Mouse (Mus musculus) left cerebral cortex, postnatal 25 days (tissue): ENCODE data around the gene Tmem240. TPM values are rescaled to one million over a fixed set of nuclear protein-coding genes. Genes with fewer than 3 reads are reported as not detected.
"Not testable (repeated sequence)": the region's sequence is repeated elsewhere in the genome, so short reads cannot be mapped to it uniquely, and the experiment has no call there.

Experiments used
- DNase-seq, 2 experiments: peaks; one replicate each; pipeline ENCODE4 v3.0.0; 2022; ENCODE audit warnings: low spot score in 2 of 2, mixed read lengths in 1 of 2
- intact Hi-C: fragments of 180-260 bp; cut with DNase I; formaldehyde crosslinking; loops from one replicate; pipeline ENCODE4 v1.15.1; 2025
- total RNA-seq, 2 experiments: library from RNA; stranded (reverse); gene quantifications; 2 replicates each; pipeline ENCODE4 v1.2.3; 2021

Gene Tmem240
- 10 to 100 TPM; 58.0 to 61.9 TPM for total RNA-seq

GRCm38 (mm10) chr4:155734350-155734941 is at the start of gene Tmem240:
Gene Tmem240 (plus strand): TSS chr4:155734800.
- DNase-seq, result peak; percentile 88 to 94
- intact Hi-C loops, result loop anchor here (2.0 kb wide), 1 partner anchor 30 kb away; the partner anchor contains the start of gene Ssu72

- DNase-seq, intact Hi-C loops: not testable (repeated sequence)
These were observed 46.8 kb upstream of the Tmem240 start for GRCm38 (mm10) chr4:155687764-155688163.

- intact Hi-C loops, result loop anchor here (5.0 kb wide), 1 partner anchor 208 kb away; no protein-coding TSS in a partner anchor
- peak in 1 of 2 experiments; percentile 34 for DNase-seq
These were observed 43.8 kb upstream of the Tmem240 start for GRCm38 (mm10) chr4:155690571-155691375.

GRCm38 (mm10) chr4:155692421-155692820 is 42.2 kb upstream of the Tmem240 start:
- intact Hi-C loops, result loop anchor here (5.0 kb wide), 1 partner anchor 210 kb away; no protein-coding TSS in a partner anchor
- no peak for DNase-seq

GRCm38 (mm10) chr4:155694111-155694481 is 40.5 kb upstream of the Tmem240 start, which contains the start of gene Fndc10:
Gene Fndc10 (plus strand): TSS chr4:155694342.
- intact Hi-C loops, result loop anchor here (2.0 to 5.0 kb wide), 2 partner anchors 69 to 212 kb away; partner anchors contain the start of gene Cdk11b
- peak; percentile 74 to 80 for DNase-seq

GRCm38 (mm10) chr4:155694482-155695401 is 39.9 kb upstream of the Tmem240 start:
- DNase-seq, result peak; percentile 88 to 89
- intact Hi-C loops, result loop anchor here (1.0 to 5.0 kb wide), 3 partner anchors 25 to 212 kb away; partner anchors contain the start of genes Cdk11b and Mib2

- intact Hi-C loops, result loop anchor here (1.0 to 2.0 kb wide), 2 partner anchors 26 to 71 kb away; partner anchors contain the start of genes Cdk11b and Mib2
- no peak for DNase-seq
These were observed 39.0 kb upstream of the Tmem240 start for GRCm38 (mm10) chr4:155695531-155696062.

- DNase-seq, result peak; percentile 6 to 48
- intact Hi-C loops, result no loop called here
These were observed 38.0 kb upstream of the Tmem240 start for GRCm38 (mm10) chr4:155696261-155697255.

GRCm38 (mm10) chr4:155700425-155700824 is 34.2 kb upstream of the Tmem240 start:
- DNase-seq, result no peak
- intact Hi-C loops, result no loop called here

GRCm38 (mm10) chr4:155703425-155703929 is 31.1 kb upstream of the Tmem240 start:
- intact Hi-C loops, result no loop called here
- no peak for DNase-seq

GRCm38 (mm10) chr4:155704721-155705591 is 29.6 kb upstream of the Tmem240 start, which contains the start of gene Ssu72:
Gene Ssu72 (plus strand): TSS chr4:155704800.
- peak; percentile 97 for DNase-seq
- intact Hi-C loops, result loop anchor here (1.0 to 2.0 kb wide), 2 partner anchors 30 to 81 kb away; partner anchors contain the start of genes Cdk11b and Tmem240

GRCm38 (mm10) chr4:155705592-155705929 is 29.0 kb upstream of the Tmem240 start:
- intact Hi-C loops, result loop anchor here (1.0 to 2.0 kb wide), 2 partner anchors 29 to 81 kb away; partner anchors contain the start of genes Cdk11b and Tmem240
- no peak for DNase-seq

- intact Hi-C loops, result no loop called here
- DNase-seq, result no peak
These were observed 26.0 kb upstream of the Tmem240 start for GRCm38 (mm10) chr4:155708582-155708981.

GRCm38 (mm10) chr4:155708988-155709387 is 25.6 kb upstream of the Tmem240 start:
- intact Hi-C loops, result no loop called here
- peak in 1 of 2 experiments; percentile 51 for DNase-seq

- intact Hi-C loops, result no loop called here
- DNase-seq, result no peak
These were observed 23.9 kb upstream of the Tmem240 start for GRCm38 (mm10) chr4:155710521-155711252.

- intact Hi-C loops, result loop anchor here (5.0 kb wide), 1 partner anchor 51 kb away; the partner anchor contains the start of gene Vwa1
- DNase-seq, result no peak
These were observed 12.9 kb upstream of the Tmem240 start for GRCm38 (mm10) chr4:155721668-155722083.
